21 mouse cellular contexts compared by ENCODE assay signal in the genomic region with DNA sequence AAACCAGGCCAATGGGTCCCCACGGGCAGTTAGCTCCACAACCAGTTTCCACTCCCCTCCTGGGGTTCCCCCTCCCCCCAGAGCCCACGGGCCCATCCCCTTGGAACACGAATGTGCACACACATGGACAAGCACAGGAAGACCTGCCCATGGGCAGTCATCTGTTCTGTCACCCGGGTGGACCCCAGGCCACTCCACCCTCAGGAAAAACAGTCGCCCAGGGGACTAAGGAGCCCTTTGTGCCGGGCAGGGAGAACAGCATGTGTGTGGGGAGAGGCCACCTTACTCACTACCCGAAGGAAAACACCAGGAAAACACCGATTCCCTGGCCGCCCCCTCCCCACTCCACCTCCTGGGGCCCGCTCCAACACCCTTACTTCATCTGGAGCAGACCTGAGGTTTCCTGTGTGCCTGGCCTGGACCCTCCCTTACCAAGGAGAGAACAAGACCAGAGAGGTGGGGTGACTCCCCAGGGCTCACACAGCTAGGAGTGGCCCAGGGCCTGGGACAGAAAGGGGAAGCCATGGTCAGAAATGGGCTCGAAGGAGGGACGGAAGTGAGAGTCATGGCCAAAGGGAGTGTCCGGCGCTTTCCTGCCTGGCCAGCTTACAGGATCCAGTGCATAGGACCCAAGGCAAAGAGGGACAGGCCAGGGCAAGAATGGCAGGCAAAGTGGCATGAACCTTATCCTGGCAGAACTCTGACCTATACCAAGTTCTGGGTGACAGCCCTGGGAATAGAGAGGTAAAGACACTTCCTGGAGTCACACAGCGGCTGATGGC. TPM values are rescaled to one million over a fixed set of nuclear protein-coding genes. Genes with fewer than 3 reads are reported as not detected.
DNase-seq lines count a peak whose midpoint lies in the region; ATAC-seq lines count a peak whose summit lies in the region.
"Had no signal": no experiment of that assay in that cellular context is flagged by ENCODE, and none has a peak within 500 bp of the region (broad histone marks: within the 10 kb centered on the region; RNA-seq: fewer than 3 reads in every experiment).

No protein-coding gene starts in this region.

- H3K9ac ChIP-seq in hindbrain, embryonic 11.5 days (ENCODE audit: low read depth, low read length) = no peak overlapping the region
- H3K9ac ChIP-seq: forebrain, embryonic 15.5 days; hindbrain, embryonic 12.5 days; intestine, embryonic 15.5 days; limb, embryonic 13.5 days; midbrain, embryonic 12.5 days had no signal

- no peaks in the 10 kb centered on the region for H3K9me3 ChIP-seq in hindbrain, embryonic 11.5 days (ENCODE audit: control insufficient read depth, low read length)
- H3K9me3 ChIP-seq: forebrain, embryonic 15.5 days; hindbrain, embryonic 12.5 days; intestine, embryonic 15.5 days; limb, embryonic 13.5 days; midbrain, embryonic 12.5 days had no signal

- peaks cover 4% of the 10 kb centered on the region; the same call in 1 of the 2 replicates for H3K4me1 ChIP-seq in hindbrain, embryonic 11.5 days (replicated peaks; ENCODE audit: control insufficient read depth, insufficient read depth, low read length)

- 85% methylated on average over 13 of the region's 15 CpGs for WGBS in hindbrain, embryonic 11.5 days

- no peak overlapping the region for H3K27ac ChIP-seq in hindbrain, embryonic 11.5 days (ENCODE audit: low read depth, low read length)
- H3K27ac ChIP-seq: forebrain, embryonic 15.5 days; hindbrain, embryonic 12.5 days; intestine, embryonic 15.5 days; kidney, postnatal 0 days; layer of hippocampus, adult 2 months; left cerebral cortex, adult 2 months; limb, embryonic 13.5 days; midbrain, embryonic 12.5 days had no signal

- intact Hi-C loops in heart, postnatal 14 days (cut with DNase I) = no loop called here

- no peaks in the 10 kb centered on the region for H3K36me3 ChIP-seq in hindbrain, embryonic 11.5 days (ENCODE audit: control insufficient read depth, insufficient read depth, low read length)
- H3K36me3 ChIP-seq: forebrain, embryonic 15.5 days; hindbrain, embryonic 12.5 days; intestine, embryonic 15.5 days; limb, embryonic 13.5 days; midbrain, embryonic 12.5 days had no signal

- no peak for ATAC-seq in hindbrain, embryonic 11.5 days (ENCODE audit: low FRiP score)
- ATAC-seq: forebrain, embryonic 15.5 days; intestine, embryonic 15.5 days had no signal

- H3K4me2 ChIP-seq in hindbrain, embryonic 11.5 days (replicated peaks; ENCODE audit: low read depth, low read length) = no peak overlapping the region
- H3K4me2 ChIP-seq: forebrain, embryonic 15.5 days; hindbrain, embryonic 12.5 days; intestine, embryonic 15.5 days; limb, embryonic 13.5 days; midbrain, embryonic 12.5 days had no signal

- peak; percentile 54 for DNase-seq in urinary bladder, postnatal 14 days (ENCODE audit: low spot score)
- no peak for DNase-seq in urinary bladder, adult 2 months (ENCODE audit: low spot score)
- peak; percentile 48 to 52 for DNase-seq in heart, postnatal 14 days
- peak; percentile 36 for DNase-seq in lung, postnatal 10 days
- no peak for DNase-seq in hindbrain, embryonic 11.5 days (ENCODE audit: low spot score)
- no peak for DNase-seq in spleen, postnatal 10 days (ENCODE audit: low spot score in 2 of 2)
- DNase-seq in retina, postnatal 1 day = no peak
- DNase-seq: adrenal gland, postnatal 25 days; cerebellum, postnatal 14 days; gastrocnemius, postnatal 36 days; right cerebral cortex, adult 18-20 months; thymus, postnatal 36 days had no signal

- H3K27me3 ChIP-seq in hindbrain, embryonic 11.5 days (ENCODE audit: control insufficient read depth, insufficient read depth, low read length) = peaks cover 30% of the 10 kb centered on the region

- H3K4me3 ChIP-seq in hindbrain, embryonic 11.5 days (ENCODE audit: low read depth, low read length) = no peak overlapping the region
- H3K4me3 ChIP-seq: erythroblast, embryonic 14.5 days; forebrain, embryonic 15.5 days; hindbrain, embryonic 12.5 days; intestine, embryonic 15.5 days; layer of hippocampus, adult 2 months; left cerebral cortex, adult 2 months; limb, embryonic 13.5 days; midbrain, embryonic 12.5 days had no signal

RNA-seq across cellular contexts. Expression of gene Trpv4, which starts 4.4 kb away (rescaled TPM):
- 58.9 and 66.3 TPM in 2 replicates for polyA plus RNA-seq in urinary bladder, adult 2 months (2012; rRNA removed)
- 1 to 10 TPM; 5.8 to 5.9 TPM for total RNA-seq in heart, postnatal 14 days (2021)
- polyA plus RNA-seq in hindbrain, embryonic 11.5 days (2014; fragmentation: Nextera tagmentation; extraction: Ambion mirVana) = 0.38 and 0.85 TPM in 2 replicates

RNA-seq across cellular contexts. Expression of gene Gltp, which starts 36.9 kb away (rescaled TPM):
- polyA plus RNA-seq in urinary bladder, adult 2 months (2012; rRNA removed) = 172 and 192 TPM in 2 replicates
- total RNA-seq in heart, postnatal 14 days (2021) = 10 to 100 TPM; 17.1 to 18.8 TPM
- 62.6 and 64.4 TPM in 2 replicates for polyA plus RNA-seq in hindbrain, embryonic 11.5 days (2014; fragmentation: Nextera tagmentation; extraction: Ambion mirVana)

RNA-seq across cellular contexts. Expression of gene Tchp, which starts 53.7 kb away (rescaled TPM):
- 24.0 and 24.4 TPM in 2 replicates for polyA plus RNA-seq in urinary bladder, adult 2 months (2012; rRNA removed)
- 1 to 10 TPM; 4.7 to 5.3 TPM for total RNA-seq in heart, postnatal 14 days (2021)
- 13.3 and 15.8 TPM in 2 replicates for polyA plus RNA-seq in hindbrain, embryonic 11.5 days (2014; fragmentation: Nextera tagmentation; extraction: Ambion mirVana)

Comparison
In these comparisons a context has a peak if more than half of its experiments do, and no peak if none do; other contexts are left out.
1. DNase-seq: peak in urinary bladder, postnatal 14 days (single experiment), heart, postnatal 14 days (2 of 2) and lung, postnatal 10 days (single experiment); none in urinary bladder, adult 2 months (single experiment), hindbrain, embryonic 11.5 days (single experiment), spleen, postnatal 10 days (0 of 2) and retina, postnatal 1 day (single experiment).
2. RNA of gene Trpv4, which starts 4.4 kb away (polyA plus RNA-seq): 58.9 to 66.3 TPM in urinary bladder, adult 2 months; 0.38 to 0.85 TPM in hindbrain, embryonic 11.5 days; every median in the first group is over 10 times any median in the second.